Mouse (Mus musculus) lung, adult 2 months (tissue): ENCODE measurements at regions not wholly inside any gene's neighbourhood (a gene's known extent, or its start where the extent isn't known, plus 50 kb on each side); places are given as distances from the start of the nearest gene placed in this dataset.

Source experiments
- DNase-seq: peaks from one replicate; pipeline ENCODE4 v3.0.0; 2022
- H3K4me1 ChIP-seq: fragments of 200-500 bp; 2 replicates; pipeline ENCODE4 v1.6.1; 2011; ENCODE audit warnings: low read length; ENCODE audit not compliant: control insufficient read depth, insufficient read depth
- H3K4me3 ChIP-seq: fragments of 200-500 bp; replicated peaks from 2 replicates; pipeline ENCODE3; 2011; ENCODE audit warnings: low read depth, mild to moderate bottlenecking, control low read depth, low read length; ENCODE audit errors: extremely low read depth
- CTCF ChIP-seq: fragments of 200-500 bp; IDR thresholded peaks from 2 replicates; pipeline ENCODE4 v1.5.1; 2011; ENCODE audit warnings: mild to moderate bottlenecking, low read length, control low read depth; ENCODE audit not compliant: insufficient read depth
- POLR2A ChIP-seq: fragments of 200-500 bp; IDR thresholded peaks from 2 replicates; pipeline ENCODE4 v1.6.1; 2011; ENCODE audit warnings: low read depth, mild to moderate bottlenecking, control low read depth, low read length, borderline replicate concordance; ENCODE audit errors: extremely low read depth
- WGBS: fragments of 180-500 bp; shearing (Covaris S2); methylation state at CpG from one replicate; pipeline ENCODE4 v1.1.7; 2018; 5-methylcytosine and 5-hydroxymethylcytosine counted together

DNA sequence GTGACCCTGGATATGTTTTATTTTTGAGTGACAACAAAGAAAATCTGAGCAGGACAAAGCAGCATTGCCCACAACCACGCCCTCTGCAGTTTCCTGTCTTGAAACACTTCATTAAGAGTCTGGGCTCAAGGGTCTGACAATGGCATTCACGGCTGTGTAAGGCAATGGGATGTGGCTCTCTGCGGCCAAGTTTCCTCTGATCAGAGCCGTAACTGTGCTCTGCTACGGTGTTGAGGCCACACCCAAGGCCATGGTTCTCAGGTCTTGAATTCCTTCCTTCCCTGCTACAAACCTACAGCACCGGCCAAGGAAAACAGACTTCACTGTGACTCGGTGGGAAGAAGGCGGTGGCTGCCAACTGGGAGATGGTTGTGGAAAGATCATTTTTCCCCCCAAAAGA lies 108.4 kb upstream of the Sox5 start:
- H3K4me3 ChIP-seq: no peak overlapping the region
- no peak for DNase-seq
- H3K4me1 ChIP-seq: no peaks in the 10 kb centered on the region
- WGBS: 17% methylated on average over 8 of the region's 8 CpGs
- TF ChIP-seq CTCF: no peak
- no peak for TF ChIP-seq POLR2A

DNA sequence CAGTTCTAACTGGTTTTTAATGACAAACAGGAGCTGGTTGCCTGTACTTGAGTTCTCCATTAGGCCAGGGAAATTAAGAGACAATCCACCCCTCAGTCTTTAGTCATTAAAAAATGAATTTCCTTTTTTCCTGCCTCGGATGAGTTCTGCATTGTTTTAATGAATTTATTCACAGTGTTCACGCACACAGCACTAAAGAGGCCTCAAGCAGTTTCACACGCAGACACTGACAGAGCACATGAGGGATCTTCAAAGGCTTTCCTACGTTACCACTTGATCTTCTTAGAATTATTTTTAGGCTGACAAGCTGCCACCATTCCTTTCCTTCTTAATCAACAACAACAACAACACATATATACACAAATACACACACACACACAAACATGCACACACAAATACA lies 101.3 kb upstream of the Sox5 start:
- no peak for DNase-seq
- no peak overlapping the region for H3K4me3 ChIP-seq
- TF ChIP-seq POLR2A (no peak), CTCF (no peak)
- H3K4me1 ChIP-seq: no peaks in the 10 kb centered on the region
- 76% methylated on average over 4 of the region's 4 CpGs for WGBS

DNA sequence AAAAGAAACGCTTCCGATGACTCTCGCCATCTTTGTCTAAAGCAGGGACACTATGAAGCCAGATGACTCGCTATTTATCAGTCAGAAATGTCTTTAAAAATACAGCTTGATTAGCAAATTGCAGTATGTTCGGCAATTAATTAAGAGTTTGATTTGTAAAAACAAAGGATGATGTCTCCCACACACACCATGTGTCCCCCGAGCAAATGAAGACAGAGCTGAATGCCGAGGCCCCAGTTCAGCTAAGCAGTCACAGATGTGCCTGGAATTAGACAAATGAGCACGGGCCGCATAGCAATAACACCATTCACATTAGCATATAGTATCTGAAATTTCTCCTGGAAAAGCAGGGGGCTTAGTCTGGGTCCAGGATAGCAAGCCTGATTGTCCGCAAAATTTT lies 98.3 kb upstream of the Sox5 start:
- Histone ChIP-seq H3K4me1 (no peaks in the 10 kb centered on the region), H3K4me3 (no peak overlapping the region)
- WGBS: 90% methylated on average over 10 of the region's 10 CpGs
- no peak for DNase-seq
- TF ChIP-seq POLR2A (no peak), CTCF (no peak)

DNA sequence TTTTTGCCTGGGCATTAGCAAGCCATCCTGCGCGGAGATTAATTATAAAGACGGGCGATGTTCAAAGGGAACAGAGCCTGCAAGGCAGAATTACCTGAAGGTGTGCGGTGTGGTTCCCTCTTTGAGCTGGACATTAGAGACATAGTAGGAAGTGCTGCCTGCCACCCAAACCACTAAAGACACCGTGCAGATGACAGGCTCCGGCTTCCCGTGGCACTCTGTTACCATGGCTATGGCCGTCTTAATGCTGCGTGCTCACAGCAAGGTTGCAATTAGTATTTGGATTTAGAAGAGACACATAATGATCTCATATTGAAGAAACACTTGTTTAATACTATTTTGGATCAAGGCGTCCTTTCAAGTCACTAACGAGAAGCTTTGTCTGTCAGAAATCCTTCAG lies 95.0 kb upstream of the Sox5 start:
- WGBS: 79% methylated on average over 12 of the region's 12 CpGs
- H3K4me1 ChIP-seq: no peaks in the 10 kb centered on the region
- no peak for TF ChIP-seq CTCF
- no peak for TF ChIP-seq POLR2A
- no peak for DNase-seq
- no peak overlapping the region for H3K4me3 ChIP-seq

DNA sequence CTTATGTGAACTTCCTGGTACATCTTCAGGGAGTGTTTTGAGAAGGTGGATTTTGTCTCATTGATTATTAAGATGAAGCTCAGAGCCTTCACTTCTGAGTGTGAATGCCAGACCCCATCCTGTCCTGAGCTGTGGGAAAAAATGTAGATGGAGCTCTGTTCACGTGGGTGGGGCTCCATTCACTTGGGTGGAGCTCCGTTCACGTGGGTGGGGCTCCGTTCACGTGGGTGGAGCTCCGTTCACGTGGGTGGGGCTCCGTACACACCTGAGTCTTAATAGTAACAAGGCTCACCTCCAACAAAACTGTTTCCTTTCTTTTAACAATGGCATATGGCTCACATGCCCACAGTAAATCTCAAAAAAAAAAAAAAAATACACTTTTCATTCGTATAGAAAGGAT lies 94.1 kb upstream of the Sox5 start:
- Histone ChIP-seq H3K4me1 (no peaks in the 10 kb centered on the region), H3K4me3 (no peak overlapping the region)
- no peak for TF ChIP-seq POLR2A
- TF ChIP-seq CTCF: no peak
- WGBS: 51% methylated on average over 9 of the region's 9 CpGs
- no peak for DNase-seq

DNA sequence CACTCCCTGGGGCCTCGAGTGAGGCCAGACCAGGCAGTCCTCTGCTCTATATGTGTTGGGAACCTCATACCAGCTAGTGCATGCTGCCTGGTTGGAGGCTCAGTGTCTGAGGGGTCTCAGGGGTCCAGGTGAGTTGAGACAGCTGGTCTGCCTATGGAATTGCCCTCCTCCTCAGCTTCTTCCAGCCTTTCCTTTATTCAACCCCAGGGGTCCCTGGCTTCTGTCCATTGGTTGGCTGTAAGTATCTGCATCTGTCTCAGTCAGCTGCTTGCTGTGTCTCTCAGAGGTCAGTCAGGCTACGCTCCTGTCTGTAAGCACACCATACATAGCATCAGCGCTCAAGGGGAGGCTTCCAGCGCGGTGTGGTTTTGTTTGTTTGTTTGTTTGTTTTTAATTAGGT lies 92.5 kb upstream of the Sox5 start:
- 74% methylated on average over 5 of the region's 5 CpGs for WGBS
- DNase-seq: no peak
- no peaks in the 10 kb centered on the region for H3K4me1 ChIP-seq
- H3K4me3 ChIP-seq: no peak overlapping the region
- TF ChIP-seq POLR2A: no peak
- TF ChIP-seq CTCF: no peak

DNA sequence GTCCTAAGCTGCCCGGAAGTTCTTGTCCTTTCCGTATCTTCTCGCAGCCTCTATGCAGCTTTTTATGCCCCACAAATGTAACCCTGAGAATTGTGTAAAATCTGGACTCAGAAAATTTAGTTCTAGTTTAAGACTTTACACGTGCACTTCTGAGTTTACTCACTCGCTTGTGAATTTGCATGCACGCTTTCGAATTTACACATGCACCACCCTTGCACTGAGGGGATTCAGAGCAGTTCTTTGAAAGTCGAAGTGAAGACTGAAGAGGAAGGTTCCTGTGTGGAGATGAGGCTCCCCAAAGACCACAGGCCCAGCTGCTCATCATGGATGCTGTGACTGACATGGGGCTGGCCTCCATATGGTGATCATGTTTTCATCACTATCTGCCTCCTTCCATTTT lies 89.2 kb upstream of the Sox5 start:
- TF ChIP-seq POLR2A (no peak), CTCF (no peak)
- H3K4me3 ChIP-seq: no peak overlapping the region
- no peaks in the 10 kb centered on the region for H3K4me1 ChIP-seq
- no peak for DNase-seq
- WGBS: 94% methylated on average over 8 of the region's 8 CpGs

DNA sequence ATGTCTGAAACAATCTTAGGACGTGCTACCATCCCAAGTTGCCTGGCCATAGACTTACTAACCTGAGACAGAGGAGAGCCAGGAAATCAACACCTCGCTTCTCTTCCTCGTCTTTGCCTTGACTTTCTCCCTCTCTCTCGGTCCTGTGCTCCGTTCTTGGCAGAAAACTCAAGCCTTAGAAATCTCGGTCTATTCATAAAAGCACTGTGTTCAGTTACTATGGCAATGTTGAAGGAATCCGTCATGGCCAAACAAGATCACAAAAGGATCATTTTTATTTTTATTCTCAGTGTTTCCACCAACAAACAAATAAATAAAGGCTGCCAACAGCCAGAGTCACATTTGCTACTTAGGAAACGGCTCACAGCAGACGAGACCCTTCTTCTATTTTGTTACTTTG lies 85.6 kb upstream of the Sox5 start:
- H3K4me3 ChIP-seq: no peak overlapping the region
- 76% methylated on average over 9 of the region's 9 CpGs for WGBS
- TF ChIP-seq CTCF (no peak), POLR2A (no peak)

DNA sequence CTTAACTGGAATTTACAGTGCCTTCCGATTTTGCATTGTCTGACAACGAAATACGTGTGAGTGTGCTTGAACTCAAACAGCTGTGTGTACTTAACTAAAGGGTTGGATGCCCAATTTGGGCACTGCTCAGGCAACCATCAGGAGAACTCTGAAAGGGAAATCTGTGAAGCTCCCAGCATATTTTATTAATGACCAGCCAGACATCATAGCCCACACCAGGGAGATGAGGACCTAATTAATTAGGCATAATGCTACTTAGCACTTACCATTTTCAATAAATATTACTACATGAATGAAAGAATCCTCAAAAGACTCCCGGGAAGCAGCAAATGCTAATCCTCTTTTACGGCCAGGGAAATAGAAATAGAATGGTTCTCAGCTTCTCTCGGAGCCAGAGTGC lies 82.2 kb upstream of the Sox5 start:
- no peak for DNase-seq
- TF ChIP-seq CTCF (no peak), POLR2A (no peak)
- Histone ChIP-seq H3K4me1 (no peaks in the 10 kb centered on the region), H3K4me3 (no peak overlapping the region)
- WGBS: 83% methylated on average over 6 of the region's 6 CpGs

More for the DNA sequence above, 85.6 kb upstream of the Sox5 start:
- DNase-seq: no peak
- H3K4me1 ChIP-seq: no peaks in the 10 kb centered on the region

DNA sequence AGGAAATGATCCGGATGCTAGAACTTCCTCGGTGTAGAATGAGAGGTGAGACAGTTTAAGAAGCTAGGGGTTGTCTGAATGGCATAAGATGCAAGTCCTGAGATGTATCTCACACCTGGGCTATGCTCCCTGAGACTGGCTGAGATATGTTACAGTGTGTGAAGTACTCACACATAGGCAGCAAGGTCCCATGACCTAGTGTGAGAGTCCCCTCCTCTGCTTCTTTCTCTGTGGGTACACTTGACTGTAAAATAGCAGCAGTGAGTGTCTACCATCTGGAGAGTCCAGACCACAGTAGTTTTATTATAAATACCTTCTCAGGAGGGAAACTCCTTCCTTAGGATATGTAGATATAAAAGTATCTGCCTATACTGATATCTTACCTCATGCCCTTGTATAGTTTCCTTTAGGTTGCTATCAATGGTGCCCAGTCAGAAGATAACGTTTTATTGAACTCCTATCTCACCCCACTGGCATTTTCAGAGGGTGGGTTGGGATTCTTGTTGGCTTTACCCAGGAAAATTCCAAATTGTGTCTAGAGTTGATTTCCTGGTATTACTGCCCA lies 81.7 kb upstream of the Sox5 start:
- TF ChIP-seq CTCF: no peak
- TF ChIP-seq POLR2A: no peak
- no peak overlapping the region for H3K4me3 ChIP-seq
- WGBS: 60% methylated on average over 3 of the region's 3 CpGs
- no peaks in the 10 kb centered on the region for H3K4me1 ChIP-seq
- no peak for DNase-seq
